Mouse (Mus musculus) MEL (cell line): Measurements from ENCODE around the gene Inhbe. TPM values are rescaled to one million over a fixed set of nuclear protein-coding genes. Genes with fewer than 3 reads are reported as not detected.
A peak's percentile ranks its signal among the peaks of the same experiment; 100 is the strongest.

Source experiments
- DNase-seq: peaks from one replicate; pipeline ENCODE4 v3.0.0; 2011; ENCODE audit warnings: low read depth, low spot score
- H3K27ac ChIP-seq: 2 replicates; pipeline ENCODE4 v1.5.1; 2012; ENCODE audit warnings: low read depth, mild to moderate bottlenecking, control low read depth, low read length, moderate library complexity; ENCODE audit not compliant: control insufficient read depth
- H3K27me3 ChIP-seq, 2 experiments: fragments of 150-350 bp in 1 of 2; sonication (generic) in 1 of 2; 2 replicates each; pipeline ENCODE4 v1.6.1; 2012; ENCODE audit warnings: low read length in 2 of 2, mild to moderate bottlenecking in 2 of 2, improper control_type of control experiment in 1 of 2, moderate library complexity in 1 of 2; ENCODE audit not compliant: insufficient read depth in 2 of 2, control insufficient read depth in 1 of 2
- H3K36me3 ChIP-seq, 2 experiments: 2 replicates each; pipeline ENCODE4 v1.6.1; 2012 to 2014; ENCODE audit warnings: low read length in 2 of 2, improper control_type of control experiment in 1 of 2, inconsistent platforms in 1 of 2, mild to moderate bottlenecking in 1 of 2; ENCODE audit not compliant: insufficient read depth in 2 of 2, control insufficient read depth in 1 of 2
- H3K4me1 ChIP-seq, 2 experiments: fragments of 150-350 bp in 1 of 2; sonication (generic) in 1 of 2; 2 replicates each; pipeline ENCODE4 v1.6.1; 2012; ENCODE audit warnings: low read length in 2 of 2, improper control_type of control experiment in 1 of 2, mild to moderate bottlenecking in 1 of 2; ENCODE audit not compliant: insufficient read depth in 2 of 2, control insufficient read depth in 1 of 2
- H3K4me3 ChIP-seq, 2 experiments: fragments of 150-350 bp in 1 of 2; sonication (generic) in 1 of 2; 2 replicates each; pipeline ENCODE4 v1.5.1; 2012; ENCODE audit warnings: low read depth in 2 of 2, low read length in 2 of 2, mild to moderate bottlenecking in 2 of 2, moderate library complexity in 2 of 2, control low read depth in 1 of 2, improper control_type of control experiment in 1 of 2; ENCODE audit not compliant: control insufficient read depth in 1 of 2, insufficient read depth in 1 of 2
- H3K79me2 ChIP-seq: 2 replicates; pipeline ENCODE4 v1.6.1; 2012; ENCODE audit warnings: mild to moderate bottlenecking, low read length, moderate library complexity; ENCODE audit not compliant: control insufficient read depth, poor library complexity, insufficient read depth
- H3K9ac ChIP-seq: 2 replicates; pipeline ENCODE4 v1.6.1; 2012; ENCODE audit warnings: low read depth, mild to moderate bottlenecking, control low read depth, low read length, moderate library complexity; ENCODE audit not compliant: control insufficient read depth, poor library complexity, severe bottlenecking
- H3K9me3 ChIP-seq: fragments of 150-350 bp; sonication (generic); replicated peaks from 2 replicates; pipeline ENCODE4 v1.6.1; 2012; ENCODE audit warnings: mild to moderate bottlenecking, low read length, improper control_type of control experiment, moderate library complexity; ENCODE audit not compliant: insufficient read depth
- CTCF ChIP-seq, 3 experiments: IDR thresholded peaks in 2 of 3; conservative IDR thresholded peaks in 1 of 3; 2 replicates each; pipeline ENCODE4 v1.5.1; 2011 to 2012; ENCODE audit warnings: low read length in 3 of 3, low read depth in 2 of 3, mild to moderate bottlenecking in 2 of 3, improper control_type of control experiment in 1 of 3, inconsistent platforms in 1 of 3, mixed read lengths in 1 of 3, moderate library complexity in 1 of 3; ENCODE audit not compliant: control insufficient read depth in 1 of 3, insufficient read depth in 1 of 3, poor library complexity in 1 of 3, severe bottlenecking in 1 of 3
- ELF1 ChIP-seq: IDR thresholded peaks from 2 replicates; pipeline ENCODE4 v1.6.1; 2014; ENCODE audit warnings: low read depth, mild to moderate bottlenecking, inconsistent platforms, low read length, improper control_type of control experiment, moderate library complexity
- HCFC1 ChIP-seq: IDR thresholded peaks from 2 replicates; pipeline ENCODE4 v1.6.1; 2012; ENCODE audit warnings: low read depth, mild to moderate bottlenecking, inconsistent platforms, low read length, improper control_type of control experiment, moderate library complexity
- MAX ChIP-seq: IDR thresholded peaks from 2 replicates; pipeline ENCODE4 v1.6.1; 2011; ENCODE audit warnings: low read length, improper control_type of control experiment
- NELFE ChIP-seq: IDR thresholded peaks from 2 replicates; pipeline ENCODE4 v1.6.1; 2011; ENCODE audit warnings: low read depth, low read length, improper control_type of control experiment
- NRF1 ChIP-seq: IDR thresholded peaks from 2 replicates; pipeline ENCODE4 v1.6.1; 2014; ENCODE audit warnings: low read depth, mild to moderate bottlenecking, inconsistent platforms, low read length, improper control_type of control experiment, moderate library complexity; ENCODE audit not compliant: poor library complexity, insufficient read depth, severe bottlenecking
- POLR2A ChIP-seq, 2 experiments: IDR thresholded peaks; 2 replicates each; pipeline ENCODE4 v1.6.1; 2011 to 2012; ENCODE audit warnings: low read length in 2 of 2, mild to moderate bottlenecking in 2 of 2, control low read depth in 1 of 2, improper control_type of control experiment in 1 of 2, low read depth in 1 of 2, moderate library complexity in 1 of 2; ENCODE audit not compliant: control insufficient read depth in 1 of 2, insufficient read depth in 1 of 2, poor library complexity in 1 of 2
- POLR2AphosphoS2 ChIP-seq: IDR thresholded peaks from 2 replicates; pipeline ENCODE4 v1.6.1; 2011; ENCODE audit warnings: low read length, improper control_type of control experiment
- RCOR1 ChIP-seq: IDR thresholded peaks from 2 replicates; pipeline ENCODE4 v1.6.1; 2012; ENCODE audit warnings: low read depth, mild to moderate bottlenecking, inconsistent platforms, low read length, improper control_type of control experiment
- SIN3A ChIP-seq: IDR thresholded peaks from 2 replicates; pipeline ENCODE4 v1.6.1; 2012; ENCODE audit warnings: low read length, improper control_type of control experiment, inconsistent platforms
- SMC3 ChIP-seq: IDR thresholded peaks from 2 replicates; pipeline ENCODE4 v1.6.1; 2011; ENCODE audit warnings: low read depth, low read length, improper control_type of control experiment
- TBP ChIP-seq: IDR thresholded peaks from 2 replicates; pipeline ENCODE4 v1.8.0; 2011; ENCODE audit warnings: low read depth, low read length, improper control_type of control experiment
- ZNF384 ChIP-seq: IDR thresholded peaks from 2 replicates; pipeline ENCODE4 v1.6.1; 2012; ENCODE audit warnings: low read depth, mild to moderate bottlenecking, inconsistent platforms, low read length, improper control_type of control experiment
- polyA plus RNA-seq, 2 experiments: library from polyadenylated mRNA; stranded (reverse) in 1 of 2; unstranded in 1 of 2; fragments of >175 nt in 1 of 2; fragments of >200 nt in 1 of 2; gene quantifications; 2 replicates each; pipeline versions ENCODE4 v1.2.1 to v1.2.4; 2012; ENCODE audit warnings: low replicate concordance in 2 of 2, low read depth in 1 of 2; ENCODE audit not compliant: insufficient read length in 2 of 2, insufficient read depth in 1 of 2, missing spikeins in 1 of 2
- total RNA-seq: library from RNA; depleted of rRNA; stranded (reverse); fragments of 300-350 nt; gene quantifications from 2 replicates; pipeline ENCODE4 v1.2.3, GENCODE M21; 2012

Inhbe gene
- total and polyA plus RNA-seq, 3 experiments: 0.03 TPM; not detected in 2

DNA sequence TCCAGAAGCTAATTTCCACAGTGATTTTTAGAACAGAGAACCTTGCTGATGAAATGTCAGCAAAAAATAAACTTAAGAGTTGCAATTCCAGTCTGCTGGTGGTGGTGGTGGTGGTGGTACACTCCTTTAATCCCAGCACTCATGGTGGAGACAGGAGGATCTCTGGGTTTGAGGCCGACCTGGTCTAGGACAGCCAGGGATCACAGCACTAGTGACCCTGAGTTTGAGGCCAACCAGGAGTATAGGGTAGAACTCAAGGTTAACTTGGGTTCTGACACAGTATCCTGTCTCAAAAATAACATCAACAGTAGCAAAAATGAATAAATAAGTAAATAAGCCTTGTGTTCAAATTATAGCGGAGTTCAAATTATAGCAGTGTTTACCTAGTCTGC lies 27.5 kb upstream of the Inhbe start:
- Histone ChIP-seq H3K36me3 (peaks cover 0 to 13% of the 10 kb centered on the region in 2 experiments; a peak in 3 of 4 replicates), H3K27me3 (no peaks in the 10 kb centered on the region), H3K4me3 (peak overlapping the region; percentile 67 to 99; a peak in 3 of 4 replicates), H3K9me3 (no peaks in the 10 kb centered on the region), H3K79me2 (peaks cover 23% of the 10 kb centered on the region), H3K4me1 (peaks cover 4 to 5% of the 10 kb centered on the region in 2 experiments), H3K9ac (peak overlapping the region; percentile 70), H3K27ac (no peak overlapping the region)
- TF ChIP-seq RCOR1: no peak
- TF ChIP-seq POLR2AphosphoS2: 0 out of 2 replicates have a peak, but pooled peaks have one; percentile 15
- no peak for DNase-seq

DNA sequence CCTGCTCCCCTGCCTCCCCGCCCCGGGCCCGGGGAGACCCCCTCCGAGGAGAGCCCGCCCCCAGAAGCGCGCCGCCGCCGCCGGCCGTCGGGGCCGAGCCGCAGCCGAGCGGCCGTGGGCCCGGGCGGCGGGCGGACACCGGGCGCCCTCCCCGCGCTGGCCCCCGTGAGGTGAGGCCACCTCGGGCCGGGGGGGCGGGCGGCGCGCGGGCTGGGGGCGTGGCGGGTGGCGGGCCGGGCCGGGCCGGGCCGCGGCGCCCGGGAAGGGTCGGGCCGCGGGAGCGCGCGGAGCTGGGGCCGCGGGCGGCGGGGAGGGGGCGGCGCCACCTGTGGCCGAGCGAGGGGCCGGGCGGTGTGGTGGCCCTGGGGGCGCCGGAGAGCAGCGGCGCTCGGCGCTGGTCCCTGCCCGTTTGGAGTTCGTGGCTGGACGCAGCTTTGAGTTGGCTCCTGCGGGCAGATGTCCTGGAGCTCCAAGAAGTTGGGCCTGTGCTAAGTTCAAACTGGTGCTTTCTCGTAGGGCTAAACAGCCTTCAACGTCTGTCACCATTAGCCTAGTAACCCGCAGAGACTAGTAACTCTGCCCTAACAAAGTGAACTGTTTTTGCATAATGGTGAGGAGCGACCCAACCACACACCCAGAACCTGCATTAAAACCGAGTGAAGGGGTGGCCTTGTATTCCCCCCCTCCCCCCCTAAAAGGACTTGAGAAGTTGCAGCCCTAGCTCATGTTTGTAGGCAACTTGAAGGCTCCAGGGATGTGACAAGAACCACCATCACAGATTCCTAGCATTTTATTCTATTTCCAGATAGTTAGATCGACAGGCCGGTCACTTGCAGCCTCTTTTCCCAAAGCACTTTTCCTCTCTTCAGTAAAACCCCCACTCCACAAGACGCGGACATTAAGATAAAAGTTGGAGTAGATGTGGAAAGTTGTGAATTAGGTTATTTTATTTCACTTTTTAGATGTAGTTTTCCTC lies 26.8 kb upstream of the Inhbe start:
- Histone ChIP-seq H3K4me1 (peaks cover 4 to 5% of the 10 kb centered on the region in 2 experiments), H3K4me3 (peak overlapping the region; percentile 67 to 99), H3K79me2 (peaks cover 18% of the 10 kb centered on the region), H3K9ac (peak overlapping the region; percentile 70), H3K27me3 (no peaks in the 10 kb centered on the region), H3K9me3 (no peaks in the 10 kb centered on the region), H3K27ac (peak overlapping the region; percentile 31), H3K36me3 (peaks cover 0 to 13% of the 10 kb centered on the region in 2 experiments; a peak in 3 of 4 replicates)
- TF ChIP-seq CTCF (IDR thresholded peaks at IDR 0.05 in 2 of 3, conservative IDR thresholded peaks at IDR 0.05 in 1 of 3; ENCODE audit: control insufficient read depth in 1 of 3, insufficient read depth in 1 of 3, low read depth in 2 of 3, low read length in 3 of 3, poor library complexity in 1 of 3, severe bottlenecking in 1 of 3) (0 out of 6 replicates have a peak, but pooled peaks of 1 of the 3 experiments have one; percentile 4), SIN3A (peak; percentile 41), POLR2A (IDR thresholded peaks at IDR 0.05; ENCODE audit: control insufficient read depth in 1 of 2, insufficient read depth in 1 of 2, low read depth in 1 of 2, low read length in 2 of 2, poor library complexity in 1 of 2) (no peak), SMC3 (no peak), NELFE (0 out of 2 replicates have a peak, but pooled peaks have one; percentile 18), HCFC1 (0 out of 2 replicates have a peak, but pooled peaks have one; percentile 13), TBP (0 out of 2 replicates have a peak, but pooled peaks have one; percentile 37)
- DNase-seq: peak; percentile 68

DNA sequence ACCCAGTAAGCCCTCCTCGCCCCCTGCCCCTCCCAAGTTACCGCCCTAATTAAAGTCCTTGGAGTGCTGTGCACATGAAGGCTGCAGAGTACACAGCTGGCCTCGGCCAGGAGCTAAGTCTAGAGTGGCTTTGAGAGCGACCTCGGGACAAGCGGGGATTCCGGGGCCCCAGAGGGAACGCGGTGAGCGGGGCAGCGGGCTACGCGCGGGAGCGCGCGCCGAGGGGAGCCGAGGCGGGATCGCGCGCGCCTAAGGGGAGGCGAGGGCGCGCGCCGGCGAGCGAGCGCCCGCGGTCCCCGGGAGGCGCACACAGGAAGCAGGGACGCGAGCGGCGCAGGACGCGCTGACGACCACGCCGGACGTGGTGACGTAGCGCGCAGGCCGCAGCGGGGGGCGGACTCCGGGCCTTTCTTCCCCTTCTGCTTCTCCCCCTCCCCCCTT lies 26.1 kb upstream of the Inhbe start, which contains the start of gene R3hdm2:
R3hdm2 (plus strand) TSS at position 77 of the 441 bp plus-strand sequence.
- H3K36me3 ChIP-seq: peaks cover 0 to 13% of the 10 kb centered on the region in 2 experiments; a peak in 3 of 4 replicates
- H3K4me3 ChIP-seq: peak within 1 kb of the TSS; percentile 83 to 99
- DNase-seq: peak; percentile 94
- no peaks in the 10 kb centered on the region for H3K9me3 ChIP-seq
- peak; percentile 72 for TF ChIP-seq ELF1
- TF ChIP-seq ZNF384: no peak
- peak; percentile 76 to 83 for TF ChIP-seq POLR2A (IDR thresholded peaks at IDR 0.05; ENCODE audit: control insufficient read depth in 1 of 2, insufficient read depth in 1 of 2, low read depth in 1 of 2, low read length in 2 of 2, poor library complexity in 1 of 2)
- no peak for TF ChIP-seq CTCF (IDR thresholded peaks at IDR 0.05 in 2 of 3, conservative IDR thresholded peaks at IDR 0.05 in 1 of 3; ENCODE audit: control insufficient read depth in 1 of 3, insufficient read depth in 1 of 3, low read depth in 2 of 3, low read length in 3 of 3, poor library complexity in 1 of 3, severe bottlenecking in 1 of 3)
- TF ChIP-seq HCFC1: peak; percentile 74
- peak; percentile 73; the same call in 1 of the 2 replicates for TF ChIP-seq POLR2AphosphoS2
- TF ChIP-seq NRF1: peak; percentile 45; the same call in 1 of the 2 replicates
- peak; percentile 74 for TF ChIP-seq NELFE
- TF ChIP-seq MAX: no peak
- H3K27me3 ChIP-seq: no peaks in the 10 kb centered on the region
- H3K4me1 ChIP-seq: peaks cover 4 to 5% of the 10 kb centered on the region in 2 experiments
- H3K9ac ChIP-seq: peak within 1 kb of the TSS; percentile 88
- peak within 1 kb of the TSS; percentile 49 for H3K27ac ChIP-seq
- H3K79me2 ChIP-seq: peaks cover 18% of the 10 kb centered on the region
